Mouse (Mus musculus) liver, embryonic 13.5 days (tissue): ENCODE measurements at regions not wholly inside any gene's neighbourhood (a gene's known extent, or its start where the extent isn't known, plus 50 kb on each side); places are given as distances from the start of the nearest gene placed in this dataset.

Source experiments
- ATAC-seq: fragments of 200-750 bp; cut with Nextera tagmentation; 2 replicates; pipeline ENCODE4 v1.8.0; 2017; ENCODE audit warnings: low read depth, mild to moderate bottlenecking, moderate number of reproducible peaks, moderate library complexity
- DNase-seq: peaks from one replicate; pipeline ENCODE4 v3.0.0; 2022
- H3K27ac ChIP-seq: fragments of 300-500 bp; sonication (generic); 2 replicates; pipeline ENCODE4 v1.5.1; 2015; ENCODE audit warnings: moderate library complexity, mild to moderate bottlenecking, inconsistent platforms
- H3K27me3 ChIP-seq: fragments of 300-500 bp; sonication (generic); 2 replicates; pipeline ENCODE4 v1.6.1; 2015; ENCODE audit warnings: mild to moderate bottlenecking, inconsistent platforms
- H3K36me3 ChIP-seq: fragments of 300-500 bp; sonication (generic); 2 replicates; pipeline ENCODE4 v1.6.1; 2015; ENCODE audit warnings: mild to moderate bottlenecking, inconsistent platforms
- H3K4me1 ChIP-seq: fragments of 300-500 bp; sonication (generic); replicated peaks from 2 replicates; pipeline ENCODE4 v1.6.1; 2015; ENCODE audit warnings: inconsistent platforms
- H3K4me2 ChIP-seq: fragments of 300-500 bp; sonication (generic); 2 replicates; pipeline ENCODE4 v1.6.1; 2015; ENCODE audit warnings: inconsistent platforms, mild to moderate bottlenecking, moderate library complexity
- H3K4me3 ChIP-seq: fragments of 300-500 bp; sonication (generic); replicated peaks from 2 replicates; pipeline ENCODE4 v1.5.1; 2015; ENCODE audit warnings: mild to moderate bottlenecking, inconsistent platforms
- H3K9ac ChIP-seq: fragments of 300-500 bp; sonication (generic); 2 replicates; pipeline ENCODE4 v1.6.1; 2015; ENCODE audit warnings: mild to moderate bottlenecking, inconsistent platforms
- H3K9me3 ChIP-seq: fragments of 300-500 bp; sonication (generic); replicated peaks from 2 replicates; pipeline ENCODE4 v1.6.1; 2016; ENCODE audit warnings: inconsistent platforms
- whole genome bisulfite sequencing: fragments of 180-500 bp; shearing (Covaris S2); methylation state at CpG from one replicate; pipeline ENCODE4 v1.1.7; 2015; ENCODE audit not compliant: insufficient replicate concordance; 5-methylcytosine and 5-hydroxymethylcytosine counted together

DNA sequence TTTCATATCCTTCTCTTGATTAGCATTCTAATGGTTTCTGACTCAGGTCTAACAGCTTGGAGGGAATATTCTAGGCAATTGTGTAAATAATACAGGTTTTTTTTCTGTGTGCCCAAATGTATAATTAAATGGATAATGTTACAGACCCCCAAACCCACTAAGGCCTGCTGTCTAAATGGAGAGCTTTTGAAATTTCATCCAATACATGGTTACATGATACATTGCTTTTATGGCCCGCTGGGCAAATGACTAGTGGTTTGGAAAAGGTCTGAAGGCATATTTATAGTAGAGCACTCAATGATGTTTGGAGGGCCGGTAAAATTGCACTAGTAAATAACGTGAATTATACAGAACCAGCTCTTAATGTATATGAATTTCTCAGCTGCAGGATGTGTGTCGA lies 400.0 kb downstream of the Gsdmc2 start:
- H3K27ac ChIP-seq, result no peak overlapping the region
- no peak for DNase-seq
- H3K27me3 ChIP-seq, result no peaks in the 10 kb centered on the region
- H3K4me3 ChIP-seq, result no peak overlapping the region
- H3K4me2 ChIP-seq, result no peak overlapping the region
- 72% methylated on average over 4 of the region's 4 CpGs for WGBS
- no peak overlapping the region for H3K9ac ChIP-seq
- no peaks in the 10 kb centered on the region for H3K4me1 ChIP-seq
- H3K9me3 ChIP-seq, result no peaks in the 10 kb centered on the region
- ATAC-seq, result no peak
- H3K36me3 ChIP-seq, result no peaks in the 10 kb centered on the region

DNA sequence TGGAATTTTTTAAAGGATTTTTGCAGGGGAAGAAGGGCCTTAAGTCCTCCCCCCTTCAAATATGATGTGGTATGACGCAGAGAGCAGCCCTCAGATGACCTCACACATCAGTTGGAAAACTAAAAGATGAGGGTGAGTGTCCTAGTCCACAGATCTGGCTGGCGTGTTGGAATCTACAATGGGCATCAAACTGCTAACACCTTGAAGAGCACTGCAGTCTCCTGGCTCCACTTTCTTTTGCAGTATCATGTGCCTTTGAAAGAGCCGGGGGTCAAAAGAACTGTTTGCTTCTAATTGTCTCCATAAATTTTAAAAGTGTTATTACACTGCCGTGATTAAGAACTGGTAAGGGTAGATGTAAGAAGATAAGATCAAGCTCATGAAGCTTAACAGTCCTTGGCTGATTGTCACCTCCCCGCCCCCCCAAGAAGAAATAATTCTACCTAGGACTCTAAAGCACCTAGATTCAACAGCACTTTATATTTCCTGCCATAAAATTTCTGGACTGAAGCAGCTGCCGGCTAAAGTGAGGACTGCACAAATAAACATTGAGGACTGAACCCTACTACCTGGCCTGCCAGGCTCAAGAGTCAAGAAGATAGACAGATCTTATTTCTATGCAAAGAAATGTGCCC lies 402.7 kb downstream of the Gsdmc2 start:
- no peak overlapping the region for H3K4me2 ChIP-seq
- H3K36me3 ChIP-seq, result no peaks in the 10 kb centered on the region
- no peak overlapping the region for H3K9ac ChIP-seq
- H3K4me1 ChIP-seq, result no peaks in the 10 kb centered on the region
- H3K9me3 ChIP-seq, result no peaks in the 10 kb centered on the region
- 62% methylated on average over 6 of the region's 6 CpGs for WGBS
- no peak overlapping the region for H3K4me3 ChIP-seq
- DNase-seq (no peak), ATAC-seq (no peak)
- H3K27me3 ChIP-seq, result no peaks in the 10 kb centered on the region
- no peak overlapping the region for H3K27ac ChIP-seq

DNA sequence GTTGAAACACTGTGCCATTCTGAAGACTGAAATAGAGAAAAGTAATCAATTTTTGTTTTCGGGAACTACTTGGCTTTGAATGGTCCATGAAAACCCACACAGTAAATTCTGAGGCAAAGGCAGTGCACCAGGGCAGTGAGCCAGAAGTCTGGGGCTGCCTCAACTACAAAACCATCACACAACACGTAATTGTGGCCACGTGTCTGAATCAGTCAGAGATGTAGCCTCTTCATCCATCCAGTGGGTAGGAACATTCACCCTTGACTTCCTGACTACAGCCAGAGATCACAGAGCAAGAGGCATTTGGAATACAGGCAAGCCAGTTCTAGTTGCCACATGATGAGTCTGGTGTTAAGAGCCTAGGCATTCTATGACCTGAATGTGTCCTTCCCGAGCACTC lies 432.3 kb downstream of the Gsdmc2 start:
- no peak for DNase-seq
- Histone ChIP-seq H3K4me2 (no peak overlapping the region), H3K9ac (no peak overlapping the region), H3K9me3 (no peaks in the 10 kb centered on the region), H3K27ac (no peak overlapping the region), H3K4me3 (no peak overlapping the region), H3K27me3 (no peaks in the 10 kb centered on the region), H3K36me3 (no peaks in the 10 kb centered on the region), H3K4me1 (no peaks in the 10 kb centered on the region)
- WGBS, result 72% methylated on average over 4 of the region's 4 CpGs
- ATAC-seq, result no peak

DNA sequence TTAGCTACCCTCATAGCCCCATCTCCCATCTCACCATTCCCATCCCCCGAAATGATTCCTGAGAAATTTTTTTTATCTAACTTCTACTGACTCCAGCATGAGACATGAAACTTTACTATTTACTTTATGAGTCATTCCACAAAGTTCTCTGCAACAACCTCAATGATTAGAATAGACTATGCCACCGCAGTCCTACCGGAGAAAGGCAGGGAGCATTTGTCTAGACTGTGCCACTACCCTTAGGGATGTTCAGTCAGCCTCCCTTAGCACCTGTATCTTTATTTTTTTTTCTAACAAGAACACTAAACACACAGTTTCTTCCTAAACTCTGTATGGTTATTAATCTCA lies 433.2 kb downstream of the Gsdmc2 start:
- no peaks in the 10 kb centered on the region for H3K36me3 ChIP-seq
- no peak for DNase-seq

GRCm38 (mm10) chr15:63410994-63411770 lies 433.8 kb downstream of the Gsdmc2 start:
- Histone ChIP-seq H3K27me3 (no peaks in the 10 kb centered on the region), H3K4me3 (no peak overlapping the region), H3K4me1 (no peaks in the 10 kb centered on the region), H3K9ac (no peak overlapping the region), H3K36me3 (no peaks in the 10 kb centered on the region), H3K27ac (no peak overlapping the region), H3K9me3 (no peaks in the 10 kb centered on the region), H3K4me2 (no peak overlapping the region)
- no peak for DNase-seq
- ATAC-seq, result no peak
- 64% methylated on average over 11 of the region's 11 CpGs for WGBS

More for the DNA sequence above, 433.2 kb downstream of the Gsdmc2 start:
- Histone ChIP-seq H3K4me3 (no peak overlapping the region), H3K4me2 (no peak overlapping the region), H3K9me3 (no peaks in the 10 kb centered on the region), H3K4me1 (no peaks in the 10 kb centered on the region), H3K27me3 (no peaks in the 10 kb centered on the region), H3K9ac (no peak overlapping the region), H3K27ac (no peak overlapping the region)
- no peak for ATAC-seq
- WGBS, result 71% methylated on average over 3 of the region's 3 CpGs

DNA sequence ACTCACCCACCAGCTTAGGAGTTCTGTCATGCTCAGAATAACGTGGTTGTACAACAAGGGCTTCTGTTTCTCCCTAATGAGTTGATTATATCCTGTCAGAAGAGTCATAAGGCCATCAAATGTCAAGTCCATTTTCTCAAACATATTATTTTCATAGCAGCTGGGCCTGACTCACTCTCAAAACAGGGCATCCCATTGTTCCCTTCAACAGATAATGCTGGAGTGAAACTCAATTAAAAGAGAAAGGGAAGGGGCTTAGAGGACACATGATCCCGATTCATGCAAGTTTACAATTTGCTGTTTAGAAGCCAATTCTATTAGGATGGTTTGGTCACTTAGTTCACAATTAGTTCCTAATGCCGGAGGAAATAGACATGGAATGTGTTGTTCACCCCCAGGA lies 444.5 kb downstream of the Gsdmc2 start:
- ATAC-seq (no peak), DNase-seq (no peak)
- no peaks in the 10 kb centered on the region for H3K9me3 ChIP-seq
- no peaks in the 10 kb centered on the region for H3K27me3 ChIP-seq
- H3K36me3 ChIP-seq, result no peaks in the 10 kb centered on the region
- H3K4me2 ChIP-seq, result no peak overlapping the region
- H3K4me3 ChIP-seq, result no peak overlapping the region
- no peaks in the 10 kb centered on the region for H3K4me1 ChIP-seq
- H3K9ac ChIP-seq, result no peak overlapping the region
- 50% methylated on average over 3 of the region's 3 CpGs for WGBS
- no peak overlapping the region for H3K27ac ChIP-seq

DNA sequence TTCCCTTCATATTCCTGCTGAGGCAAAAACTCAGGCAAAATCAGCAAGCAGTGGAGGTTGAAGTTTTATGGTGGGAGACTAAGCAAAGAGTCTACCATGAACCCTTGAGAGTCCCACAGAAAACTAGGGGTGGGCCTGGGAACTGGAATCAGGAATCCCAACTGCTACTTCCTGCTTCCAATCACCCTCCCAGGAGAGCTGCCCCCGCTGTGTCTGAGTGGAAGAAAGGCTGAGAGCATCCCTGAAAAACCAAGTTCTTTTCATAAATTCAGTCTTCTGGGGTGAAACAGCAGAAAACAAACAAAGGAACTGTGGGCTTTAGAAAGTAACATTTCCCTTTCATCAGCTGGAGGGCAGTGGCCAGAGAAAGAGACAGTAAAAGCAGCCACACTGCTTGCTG lies 445.0 kb downstream of the Gsdmc2 start:
- ATAC-seq, result no peak
- H3K9ac ChIP-seq, result no peak overlapping the region
- WGBS, result 73% methylated on average over 1 of the region's 1 CpGs
- no peaks in the 10 kb centered on the region for H3K4me1 ChIP-seq
- no peak overlapping the region for H3K4me2 ChIP-seq
- H3K27me3 ChIP-seq, result no peaks in the 10 kb centered on the region
- H3K27ac ChIP-seq, result no peak overlapping the region
- H3K9me3 ChIP-seq, result no peaks in the 10 kb centered on the region
- H3K4me3 ChIP-seq, result no peak overlapping the region
- no peak for DNase-seq
- no peaks in the 10 kb centered on the region for H3K36me3 ChIP-seq

GRCm38 (mm10) chr15:63397485-63397884 lies 447.5 kb downstream of the Gsdmc2 start:
- WGBS, result 77% methylated on average over 3 of the region's 3 CpGs
- Histone ChIP-seq H3K27me3 (no peaks in the 10 kb centered on the region), H3K4me1 (no peaks in the 10 kb centered on the region), H3K4me2 (no peak overlapping the region), H3K4me3 (no peak overlapping the region), H3K36me3 (no peaks in the 10 kb centered on the region), H3K27ac (no peak overlapping the region), H3K9ac (no peak overlapping the region), H3K9me3 (no peaks in the 10 kb centered on the region)
- ATAC-seq (no peak), DNase-seq (no peak)

DNA sequence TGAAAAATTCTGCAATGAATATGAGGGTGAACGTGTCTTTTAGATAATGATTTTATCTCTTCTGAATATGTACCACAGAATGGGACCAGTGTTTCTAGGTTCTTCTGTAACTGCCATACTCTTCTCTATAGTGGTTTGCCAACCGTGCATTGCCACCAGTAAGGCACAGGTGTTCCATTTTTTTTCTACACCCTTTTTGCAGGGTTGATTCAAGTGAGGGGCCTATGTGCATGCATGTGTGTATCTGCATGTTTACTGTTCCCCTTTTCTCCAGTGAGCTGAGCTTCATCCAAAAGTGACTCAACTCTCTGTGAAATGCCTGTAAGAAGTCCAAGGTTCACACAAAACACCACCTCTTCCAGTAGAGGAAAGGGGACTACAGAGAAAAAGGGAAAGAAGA lies 467.7 kb downstream of the Gsdmc2 start:
- Histone ChIP-seq H3K9me3 (no peaks in the 10 kb centered on the region), H3K36me3 (no peaks in the 10 kb centered on the region), H3K4me2 (no peak overlapping the region), H3K27ac (no peak overlapping the region), H3K27me3 (no peaks in the 10 kb centered on the region), H3K9ac (no peak overlapping the region), H3K4me1 (no peaks in the 10 kb centered on the region), H3K4me3 (no peak overlapping the region)
- WGBS, result 53% methylated on average over 2 of the region's 2 CpGs
- no peak for ATAC-seq
- DNase-seq, result no peak

GRCm38 (mm10) chr15:63371328-63372023 lies 473.5 kb downstream of the Gsdmc2 start:
- Histone ChIP-seq H3K9ac (no peak overlapping the region), H3K4me2 (no peak overlapping the region), H3K27ac (no peak overlapping the region), H3K9me3 (no peaks in the 10 kb centered on the region), H3K4me1 (no peaks in the 10 kb centered on the region), H3K27me3 (no peaks in the 10 kb centered on the region), H3K4me3 (no peak overlapping the region), H3K36me3 (no peaks in the 10 kb centered on the region)
- WGBS, result 66% methylated on average over 4 of the region's 4 CpGs
- DNase-seq (no peak), ATAC-seq (no peak)

DNA sequence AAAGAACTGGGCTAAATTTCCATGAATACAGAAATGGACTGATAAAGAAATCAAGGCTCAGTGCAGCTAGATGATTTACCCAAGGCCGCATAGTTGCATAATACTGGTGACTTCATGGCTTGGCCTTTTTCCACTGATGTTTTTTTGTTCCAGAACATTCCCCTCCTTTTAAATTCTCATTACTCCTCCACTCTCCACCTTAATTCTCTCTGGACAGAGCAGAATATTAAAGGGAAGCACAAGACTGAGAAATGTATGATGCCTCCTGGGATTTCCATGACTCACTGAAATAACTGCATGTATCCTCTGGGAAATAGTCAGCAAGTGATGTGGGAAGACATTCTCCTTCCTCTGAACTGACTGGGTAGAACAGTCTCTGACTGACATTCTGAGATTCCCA lies 480.5 kb downstream of the Gsdmc2 start:
- DNase-seq (no peak), ATAC-seq (no peak)
- no peaks in the 10 kb centered on the region for H3K36me3 ChIP-seq
- no peaks in the 10 kb centered on the region for H3K9me3 ChIP-seq
- H3K4me3 ChIP-seq, result no peak overlapping the region
- 70% methylated on average over 1 of the region's 1 CpGs for WGBS
- no peak overlapping the region for H3K9ac ChIP-seq
- no peak overlapping the region for H3K4me2 ChIP-seq
- no peaks in the 10 kb centered on the region for H3K27me3 ChIP-seq
- no peaks in the 10 kb centered on the region for H3K4me1 ChIP-seq
- H3K27ac ChIP-seq, result no peak overlapping the region

DNA sequence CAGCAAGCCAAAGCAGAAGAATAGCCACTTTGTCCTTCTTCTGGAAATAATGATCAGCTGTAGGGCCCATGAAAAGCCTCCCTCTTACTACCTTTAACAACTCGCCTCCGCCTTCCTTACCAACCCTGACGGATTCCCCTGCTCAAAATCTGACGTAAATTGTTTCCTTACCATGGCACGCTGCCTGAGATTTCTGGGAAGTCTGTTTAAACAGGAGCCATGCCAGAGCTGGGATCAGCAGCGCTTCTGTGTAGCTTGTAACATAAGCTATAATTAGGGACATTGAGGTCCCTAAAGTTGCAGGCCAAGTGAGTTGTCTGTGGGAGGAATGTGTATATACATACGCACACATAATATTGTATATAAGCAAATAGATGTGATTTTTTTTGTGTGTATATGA lies 484.6 kb downstream of the Gsdmc2 start:
- no peaks in the 10 kb centered on the region for H3K27me3 ChIP-seq
- H3K4me3 ChIP-seq, result no peak overlapping the region
- H3K9me3 ChIP-seq, result no peaks in the 10 kb centered on the region
- no peaks in the 10 kb centered on the region for H3K4me1 ChIP-seq
- no peak overlapping the region for H3K27ac ChIP-seq
- DNase-seq (no peak), ATAC-seq (no peak)
- no peak overlapping the region for H3K9ac ChIP-seq
- WGBS, result 76% methylated on average over 7 of the region's 7 CpGs
- H3K4me2 ChIP-seq, result no peak overlapping the region
- H3K36me3 ChIP-seq, result no peaks in the 10 kb centered on the region
